Mouse (Mus musculus): ENCODE results near the gene Cacna1b. TPM values are rescaled to one million over a fixed set of nuclear protein-coding genes. Genes with fewer than 3 reads are reported as not detected.

Gene Cacna1b
- total RNA-seq, 4 experiments from 2014 or later = 67.6 to 77.5 (median 76.0) TPM

DNA sequence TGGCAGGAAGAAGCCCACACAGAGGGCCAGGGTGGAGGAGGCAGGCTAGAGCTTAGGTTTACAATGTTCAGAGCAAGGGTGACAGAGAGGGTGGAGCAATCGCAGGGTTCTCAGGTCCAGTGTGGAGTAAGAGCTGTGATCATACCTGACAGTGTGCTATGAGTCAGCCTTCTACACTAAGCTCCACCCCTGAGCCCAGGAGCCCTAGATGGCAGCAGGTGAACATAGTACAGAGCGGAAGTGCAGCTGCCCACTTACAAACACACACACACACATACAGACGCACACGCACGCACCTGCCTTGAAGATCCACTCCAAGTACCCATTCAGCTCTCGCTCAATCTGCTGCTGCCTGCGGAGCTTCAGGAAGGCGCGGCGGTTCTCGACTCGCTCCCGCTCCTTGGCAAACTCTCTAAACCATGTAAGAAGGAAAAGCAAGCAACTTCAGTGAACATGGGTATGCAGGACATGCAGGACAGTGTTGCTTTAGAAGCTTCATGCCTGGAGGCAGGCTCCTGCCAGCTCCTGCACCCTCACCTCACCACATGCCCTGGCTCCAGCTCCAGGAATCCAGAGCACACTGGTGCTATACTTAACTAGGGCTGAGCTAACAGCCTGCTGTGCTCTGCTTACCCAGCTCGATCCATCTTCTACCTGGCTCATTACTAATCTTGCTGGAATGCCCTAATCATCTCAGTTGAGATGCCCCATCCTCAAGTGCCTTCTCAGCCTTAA lies 43.1 kb downstream of the Cacna1b start:
- no peak for DNase-seq (ENCODE audit: low spot score in 2 of 2)

- no peak for DNase-seq (ENCODE audit: low spot score in 2 of 2)
These were observed 44.0 kb downstream of the Cacna1b start for GRCm38 (mm10) chr2:24718906-24719305.

DNA sequence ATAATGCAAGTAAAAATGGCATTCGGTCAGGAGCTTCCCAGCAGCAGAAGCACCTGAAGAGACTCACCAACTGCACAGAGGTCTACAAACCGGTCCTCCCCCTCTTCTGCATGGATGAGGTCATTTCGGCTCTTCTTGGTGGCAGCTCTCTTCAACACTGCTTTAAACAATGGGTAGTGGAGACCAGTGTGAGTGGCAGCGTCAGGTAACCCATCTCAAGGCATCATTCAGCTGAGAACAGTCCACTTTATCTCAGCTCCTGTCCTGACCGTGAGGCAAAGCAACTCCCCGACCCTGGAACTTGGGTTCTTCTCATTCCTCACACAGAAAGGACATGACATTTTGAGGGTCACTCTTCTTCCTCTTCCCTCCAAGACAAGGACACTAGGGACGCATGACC lies 45.0 kb downstream of the Cacna1b start:
- DNase-seq (ENCODE audit: low spot score in 2 of 2) = no peak

DNA sequence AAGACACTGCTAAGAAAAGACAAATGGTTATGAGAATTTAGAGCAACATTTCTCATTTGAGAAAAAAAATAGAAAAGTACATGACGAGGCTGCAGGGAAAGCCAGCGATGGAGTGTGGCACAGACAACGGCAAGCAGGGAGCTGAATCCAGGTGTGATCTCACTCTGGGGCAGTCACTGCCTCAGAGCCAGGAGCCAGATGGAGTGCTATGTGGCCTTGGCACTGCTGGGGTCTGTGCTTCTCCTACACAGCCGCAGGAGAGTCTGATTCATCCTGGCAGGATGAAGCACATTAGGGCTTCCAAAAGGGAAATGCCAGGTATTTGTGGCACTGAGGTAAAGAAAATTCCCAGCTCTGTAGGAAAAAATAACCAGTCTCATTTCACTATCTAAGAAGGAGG lies 45.5 kb downstream of the Cacna1b start:
- DNase-seq (ENCODE audit: low spot score in 2 of 2) = peak; percentile 33 to 45

GRCm38 (mm10) chr2:24705929-24706328 lies 57.0 kb downstream of the Cacna1b start:
- no peak for DNase-seq (ENCODE audit: low spot score in 2 of 2)

DNA sequence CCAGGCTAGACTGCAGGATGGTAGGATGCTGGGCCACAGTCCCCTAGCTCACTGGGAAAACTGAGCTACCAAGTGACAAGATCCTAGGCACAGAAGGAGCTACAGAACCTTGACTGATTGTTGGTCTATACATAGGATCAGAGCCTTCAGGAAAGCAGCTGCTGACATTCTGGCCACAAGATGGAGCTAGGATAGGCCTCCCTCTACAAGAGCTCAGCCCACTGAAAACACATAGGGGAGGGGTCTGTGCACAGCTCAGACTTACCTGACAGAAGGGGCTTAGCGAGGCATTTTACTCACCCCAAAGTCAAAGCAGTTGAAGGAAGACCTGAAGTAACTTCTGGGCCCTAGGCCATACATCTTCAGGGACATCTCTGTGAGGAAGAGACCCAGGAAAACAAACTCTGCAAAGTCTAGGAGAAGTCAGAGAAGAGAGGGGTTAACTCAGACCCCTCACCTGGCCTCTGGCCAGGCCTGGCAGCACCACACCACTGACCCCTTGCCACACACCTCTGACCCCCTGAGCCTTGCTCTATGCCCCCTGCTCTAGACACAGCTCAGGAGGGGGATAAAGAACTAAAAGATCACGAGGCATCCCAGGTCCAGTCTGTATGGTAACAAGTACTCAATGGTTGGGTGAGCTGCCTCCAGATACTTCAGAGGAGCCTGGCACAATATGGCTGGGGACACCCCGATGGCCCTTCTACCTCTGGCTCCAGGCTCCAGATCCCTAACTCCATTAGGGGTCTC lies 60.6 kb downstream of the Cacna1b start:
- no peak for DNase-seq (ENCODE audit: low spot score in 2 of 2)

DNA sequence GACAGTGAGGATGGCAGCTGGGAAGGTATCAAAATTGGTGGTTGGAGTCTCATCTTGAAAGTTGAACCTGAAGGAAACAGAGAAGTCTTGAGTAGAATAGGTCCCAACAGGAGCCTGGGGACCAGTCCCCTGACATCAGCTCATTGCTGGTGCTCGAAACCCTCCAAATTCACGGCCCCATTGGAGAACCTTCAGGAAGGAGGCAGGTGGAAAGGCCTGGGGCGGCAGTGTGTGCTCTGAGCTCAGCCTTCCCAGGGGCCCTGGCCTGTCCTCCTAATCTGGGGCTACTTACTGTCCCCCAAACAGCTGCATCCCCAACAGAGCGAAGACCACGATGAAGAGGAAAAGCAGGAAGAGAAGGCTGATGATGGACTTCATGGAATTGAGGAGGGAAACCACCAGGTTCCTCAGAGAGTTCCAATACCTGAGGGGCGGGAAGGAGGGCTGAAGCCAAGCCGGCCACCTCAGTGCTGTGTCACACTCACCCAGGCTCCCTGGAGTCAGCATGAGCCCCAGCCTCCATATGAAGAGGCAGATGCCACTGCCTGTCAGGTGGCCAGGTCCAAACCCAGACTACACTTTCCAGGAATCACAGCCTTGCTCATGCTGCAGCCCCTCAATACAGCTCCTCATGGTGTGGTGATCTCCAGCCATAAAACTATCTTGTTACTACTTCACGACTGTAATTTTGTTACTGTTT lies 65.5 kb downstream of the Cacna1b start:
- no peak for DNase-seq (ENCODE audit: low spot score in 2 of 2)

- no peak for DNase-seq (ENCODE audit: low spot score in 2 of 2)
These were observed 70.6 kb downstream of the Cacna1b start for GRCm38 (mm10) chr2:24692371-24692770.

- DNase-seq (ENCODE audit: low spot score in 2 of 2) = no peak
These were observed 72.6 kb downstream of the Cacna1b start for GRCm38 (mm10) chr2:24690356-24690755.

DNA sequence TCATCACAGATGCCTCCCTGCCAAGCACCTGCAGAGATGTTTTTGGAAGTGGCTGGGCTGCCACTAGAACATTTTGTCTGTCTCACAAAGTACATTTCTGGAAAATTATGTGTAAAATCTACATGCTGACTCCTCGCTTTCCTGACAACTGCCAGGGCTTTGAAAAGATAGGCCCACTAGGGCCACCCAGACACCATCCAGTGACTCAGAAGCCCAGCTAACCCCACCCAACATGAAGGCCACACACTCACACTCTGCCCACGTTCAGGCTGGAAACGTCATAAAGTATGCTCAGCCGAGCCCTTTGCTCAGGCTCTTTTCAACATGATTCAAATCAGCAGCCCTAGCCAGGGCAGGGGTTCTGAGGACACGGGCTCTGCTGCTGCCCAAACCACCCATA lies 77.6 kb downstream of the Cacna1b start:
- no peak for DNase-seq (ENCODE audit: low spot score in 2 of 2)

GRCm38 (mm10) chr2:24684796-24685195 lies 78.2 kb downstream of the Cacna1b start:
- DNase-seq (ENCODE audit: low spot score in 2 of 2) = peak in 1 of 2 experiments; percentile 38

DNA sequence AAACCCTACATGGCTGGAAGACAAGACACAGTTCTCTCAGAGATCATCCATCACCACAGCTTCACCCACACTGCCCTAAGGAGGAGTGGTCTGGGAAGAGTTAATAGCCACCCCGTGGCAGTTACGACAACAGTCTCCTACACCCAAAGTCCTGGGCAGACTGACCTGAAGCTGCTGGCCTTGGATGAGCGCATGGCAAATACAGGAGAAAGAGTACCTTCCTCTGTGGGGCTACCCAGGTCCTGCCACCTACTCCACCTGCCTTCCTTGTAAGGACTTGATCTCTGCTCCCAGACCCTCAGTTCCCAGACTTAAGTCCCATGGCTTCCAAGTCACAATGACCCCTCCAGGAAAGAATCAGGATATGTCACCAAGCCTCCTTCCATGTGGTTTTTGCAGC lies 79.7 kb downstream of the Cacna1b start:
- DNase-seq (ENCODE audit: low spot score in 2 of 2) = no peak

- no peak for DNase-seq (ENCODE audit: low spot score in 2 of 2)
These were observed 82.2 kb downstream of the Cacna1b start for GRCm38 (mm10) chr2:24680731-24681130.

DNA sequence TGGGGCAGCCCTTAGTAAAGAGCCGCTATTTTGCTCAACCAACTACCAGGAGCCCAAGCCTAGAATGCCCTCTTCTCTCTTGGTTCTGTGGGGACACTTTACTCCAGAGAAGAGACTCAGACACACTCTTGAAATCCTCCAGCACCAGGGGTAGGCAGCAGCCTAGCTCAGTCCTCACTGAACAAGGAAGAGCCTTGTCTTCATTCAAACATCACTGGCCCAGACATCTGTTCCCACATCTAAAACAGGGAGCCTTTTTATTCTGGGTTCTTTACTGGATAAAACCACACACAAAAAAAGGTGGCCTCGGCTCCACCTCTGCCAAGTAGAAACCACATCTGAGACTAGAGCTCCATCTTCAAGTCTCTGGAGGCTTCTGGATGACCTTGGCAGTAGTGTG lies 82.8 kb downstream of the Cacna1b start:
- no peak for DNase-seq (ENCODE audit: low spot score in 2 of 2)

DNA sequence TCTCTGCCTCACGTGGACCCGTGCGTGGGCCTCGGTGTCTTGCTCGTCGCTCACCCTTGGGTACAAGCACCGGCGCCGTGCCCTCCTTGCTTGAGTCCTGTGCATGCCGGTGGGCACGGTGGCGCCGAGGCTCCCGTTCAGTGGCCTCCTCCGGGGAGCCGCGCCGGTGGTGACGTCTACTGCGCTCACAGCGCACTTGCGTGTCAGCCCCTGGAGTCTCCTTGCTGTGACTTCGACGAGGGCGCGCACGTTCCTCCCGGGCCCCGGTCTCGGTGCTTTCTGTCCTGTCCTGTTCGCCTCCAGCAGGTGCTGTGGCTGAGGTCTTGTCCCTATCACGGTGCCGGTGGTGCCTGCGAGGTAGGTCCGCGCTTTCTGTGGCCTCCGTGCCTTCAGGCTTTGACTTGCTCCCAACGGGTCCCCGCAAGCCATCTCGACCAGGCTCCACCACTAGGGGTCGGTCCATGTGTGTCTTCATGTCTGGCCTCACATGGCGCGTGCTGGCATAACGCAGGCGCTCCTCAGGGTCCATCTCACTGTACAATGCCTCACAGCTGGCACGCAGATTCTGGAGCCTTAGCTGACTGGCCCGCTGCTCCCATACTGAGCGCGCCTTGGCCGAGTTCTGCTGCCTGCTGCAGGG lies 83.8 kb downstream of the Cacna1b start:
- peak in 1 of 2 experiments; percentile 38 for DNase-seq (ENCODE audit: low spot score in 2 of 2)

DNA sequence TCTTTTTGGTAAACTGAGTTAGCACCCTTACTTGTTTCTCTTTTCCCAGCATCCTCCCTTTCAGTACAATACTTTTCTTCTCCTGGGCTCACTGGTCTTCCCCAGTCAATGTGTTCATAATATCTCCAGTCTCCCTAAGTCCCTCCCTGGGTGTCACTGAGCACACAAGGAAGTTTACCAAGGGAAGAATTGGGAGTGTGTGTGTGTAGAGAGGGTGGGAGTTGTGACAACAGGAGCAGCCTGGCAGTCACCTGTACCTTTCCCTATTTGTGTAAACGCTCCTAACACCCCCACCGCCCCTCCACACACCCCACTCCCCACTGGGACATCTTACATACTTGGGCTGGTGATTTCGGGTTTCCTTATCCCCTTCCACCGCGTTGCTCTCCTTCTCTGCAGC lies 84.4 kb downstream of the Cacna1b start:
- DNase-seq (ENCODE audit: low spot score in 2 of 2) = no peak

DNA sequence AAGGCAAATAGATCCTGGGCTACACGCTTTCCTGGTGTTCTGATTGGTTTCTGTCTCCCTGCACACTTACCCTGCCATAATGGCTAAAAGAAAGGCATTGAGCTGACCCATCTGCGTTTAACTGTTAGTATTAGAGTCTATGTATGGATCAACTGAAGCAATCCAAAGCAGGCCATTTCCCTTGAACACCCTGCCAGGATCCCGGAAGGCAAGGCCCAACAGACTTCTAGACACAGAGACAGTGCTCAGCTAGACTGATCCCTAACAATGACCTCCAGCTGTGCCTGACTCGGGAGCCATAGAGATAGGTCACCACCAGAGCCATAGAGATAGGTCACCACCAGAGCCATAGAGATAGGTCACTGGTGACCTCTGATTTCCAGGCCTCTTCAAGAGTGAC lies 84.8 kb downstream of the Cacna1b start:
- DNase-seq (ENCODE audit: low spot score in 2 of 2) = no peak

DNA sequence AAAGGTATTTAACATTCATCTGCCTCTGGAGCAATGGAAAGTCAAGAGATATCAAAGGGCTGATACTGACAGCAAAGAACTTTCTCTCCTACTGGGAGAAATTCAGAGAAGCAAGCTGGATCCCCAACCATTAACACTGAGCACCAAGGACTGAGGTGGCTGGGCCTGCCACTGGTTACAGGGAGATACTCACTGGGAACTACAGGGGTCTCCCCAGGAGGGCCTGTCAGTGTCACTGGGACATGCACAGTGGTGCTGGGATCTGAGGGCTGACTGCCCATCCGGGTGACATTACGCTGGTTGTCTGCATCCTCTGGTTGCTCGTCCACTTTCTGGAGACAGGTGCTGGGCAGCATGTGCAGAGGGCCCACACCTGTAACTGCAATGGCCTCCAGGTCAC lies 85.3 kb downstream of the Cacna1b start:
- DNase-seq (ENCODE audit: low spot score in 2 of 2) = no peak

- no peak for DNase-seq (ENCODE audit: low spot score in 2 of 2)
These were observed 88.4 kb downstream of the Cacna1b start for GRCm38 (mm10) chr2:24674432-24675006.

DNA sequence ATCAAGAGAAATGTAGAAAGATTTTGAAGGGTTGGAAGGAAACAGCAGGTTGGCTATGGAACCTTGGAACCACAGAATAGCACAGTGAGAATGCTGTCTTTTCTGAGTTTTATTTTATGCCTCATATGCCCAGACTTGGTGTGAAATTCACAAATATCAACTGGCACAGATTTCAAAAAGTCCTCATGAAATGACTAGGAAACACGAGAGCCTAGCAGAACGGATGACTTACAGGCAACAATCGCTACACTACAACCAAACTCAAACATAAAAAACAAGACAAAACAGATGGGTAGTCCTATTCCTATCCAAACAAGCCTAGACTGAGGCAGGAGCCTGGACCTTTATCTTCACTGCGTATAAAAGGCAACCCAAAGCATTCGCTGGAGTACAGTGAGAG lies 94.4 kb downstream of the Cacna1b start:
- DNase-seq (ENCODE audit: low spot score in 2 of 2) = no peak

DNA sequence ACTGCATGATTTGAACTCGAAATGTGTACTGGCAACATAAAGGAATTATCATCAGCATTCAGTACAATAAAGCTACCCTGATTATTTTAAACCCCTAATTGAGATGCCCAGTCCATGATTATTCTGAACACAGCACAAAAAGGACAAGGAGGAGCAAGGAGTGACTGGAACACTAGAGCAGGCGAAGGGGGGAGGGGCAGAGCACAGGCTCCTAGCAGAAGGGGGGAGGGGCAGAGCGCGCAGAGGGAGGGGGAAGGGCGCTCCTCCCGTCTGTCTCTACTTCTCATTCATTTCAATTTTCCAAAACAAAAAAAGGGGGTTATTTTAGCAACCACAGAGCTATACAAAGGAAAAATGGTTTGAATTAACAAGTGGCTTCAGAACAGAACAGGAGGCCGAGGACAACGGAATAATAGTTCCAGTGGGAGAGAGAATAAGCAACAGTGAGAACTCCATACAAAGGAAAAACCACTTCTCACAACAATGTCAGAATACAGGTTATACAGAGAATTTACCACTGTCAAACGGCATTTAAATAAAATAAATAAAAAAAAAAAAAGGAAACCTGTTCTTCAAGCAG lies 98.2 kb downstream of the Cacna1b start:
- DNase-seq (ENCODE audit: low spot score in 2 of 2) = no peak
